Mouse (Mus musculus) thymus, adult 2 months (tissue): Measurements from ENCODE around the gene Uba7.

Experiments used
- CTCF ChIP-seq: fragments of 200-500 bp; IDR thresholded peaks from 2 replicates; pipeline ENCODE4 v1.5.1; 2012; ENCODE audit warnings: mild to moderate bottlenecking, control low read depth, low read length, moderate library complexity, borderline replicate concordance; ENCODE audit not compliant: control insufficient read depth, poor library complexity, insufficient read depth; ENCODE audit errors: extremely low read depth
- POLR2A ChIP-seq: fragments of 200-500 bp; IDR thresholded peaks from 2 replicates; pipeline ENCODE4 v1.6.1; 2012; ENCODE audit warnings: mild to moderate bottlenecking, low read length, control low read depth, moderate library complexity; ENCODE audit not compliant: control insufficient read depth, poor library complexity, insufficient read depth; ENCODE audit errors: extremely low read depth

GRCm38 (mm10) chr9:107967437-107967836, 7.9 kb upstream of the Uba7 start:
- TF ChIP-seq CTCF (no peak), POLR2A (no peak)
